Mouse (Mus musculus) thymus, postnatal 25 days (tissue): ENCODE results near the gene Nrp1.

ENCODE experiments used
- DNase-seq: peaks from one replicate; pipeline ENCODE4 v3.0.0; 2022

Gene Nrp1

DNA sequence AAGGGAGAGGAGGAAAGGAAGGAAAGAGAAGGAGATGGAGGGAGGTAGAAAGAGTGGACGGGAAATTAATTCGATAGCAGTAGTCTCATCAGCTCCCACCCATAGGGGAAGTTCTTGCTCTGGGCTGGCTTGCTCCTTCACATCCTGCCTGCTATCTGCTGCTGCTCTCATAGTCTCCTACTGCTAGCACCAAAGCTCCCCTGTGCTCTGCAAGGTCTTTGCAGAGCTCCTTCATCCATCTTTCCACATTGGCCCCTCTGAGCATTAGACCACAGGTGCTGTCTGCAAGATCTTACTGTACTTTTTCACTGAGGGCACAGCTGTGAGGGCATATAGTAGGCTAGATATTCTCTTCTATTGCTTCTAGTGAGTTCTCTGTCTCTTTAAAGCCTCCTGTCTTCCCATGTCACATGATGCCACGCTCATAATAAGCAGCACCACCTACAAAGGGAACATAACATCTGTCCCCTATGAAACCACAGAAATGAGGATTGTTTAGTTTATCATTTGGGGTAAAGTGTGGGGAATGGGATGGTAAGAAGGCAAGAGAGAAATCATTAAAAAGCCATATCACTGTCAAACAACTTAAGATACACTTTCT, 158.5 kb downstream of the Nrp1 start:
- DNase-seq = peak; percentile 22

DNA sequence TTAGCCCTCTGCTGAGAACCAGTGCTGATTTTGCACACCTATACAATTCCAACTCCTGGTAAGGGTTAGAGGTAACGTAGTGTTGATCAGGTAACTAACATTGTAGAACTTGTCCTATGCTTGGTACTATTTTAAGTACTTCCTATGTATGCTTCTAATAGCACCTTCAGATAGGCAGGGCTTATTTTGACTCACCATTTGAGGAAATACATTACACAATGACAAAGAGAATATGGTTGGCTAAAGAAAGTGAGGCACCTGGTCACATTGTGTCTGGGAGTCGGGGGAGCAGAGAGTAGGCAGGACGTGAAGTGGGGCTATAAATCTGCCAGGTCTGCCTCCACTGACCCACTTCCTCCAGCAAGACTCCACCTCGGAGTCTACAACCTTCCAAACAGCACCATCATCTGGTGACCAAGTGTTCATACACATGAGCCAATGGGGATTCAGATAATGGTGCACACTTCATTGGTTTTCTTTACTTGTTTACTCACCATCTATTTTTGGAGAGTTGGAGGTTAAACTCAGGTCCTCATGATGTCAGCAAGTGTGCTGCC, 159.2 kb downstream of the Nrp1 start:
- no peak for DNase-seq

DNA sequence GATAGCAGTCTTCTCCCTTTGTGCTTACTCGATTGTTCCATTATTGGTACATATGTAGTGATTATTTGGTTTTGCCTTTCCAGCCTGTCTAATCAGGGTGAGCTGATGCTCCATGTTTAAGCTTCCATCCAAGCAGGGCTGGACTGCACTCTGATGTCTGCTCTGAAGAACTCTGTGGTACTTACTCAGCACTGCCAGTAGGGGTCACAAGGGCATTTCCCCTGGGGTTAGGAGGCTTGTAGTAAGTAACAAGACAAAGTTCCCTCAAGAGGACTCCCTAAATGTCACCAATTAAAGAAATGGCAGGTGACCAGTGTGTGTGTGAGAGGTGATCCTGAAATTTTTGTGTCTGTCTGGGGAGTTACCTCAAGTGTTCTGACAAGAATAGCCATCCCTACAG, 161.0 kb downstream of the Nrp1 start:
- peak; percentile 54 for DNase-seq

DNA sequence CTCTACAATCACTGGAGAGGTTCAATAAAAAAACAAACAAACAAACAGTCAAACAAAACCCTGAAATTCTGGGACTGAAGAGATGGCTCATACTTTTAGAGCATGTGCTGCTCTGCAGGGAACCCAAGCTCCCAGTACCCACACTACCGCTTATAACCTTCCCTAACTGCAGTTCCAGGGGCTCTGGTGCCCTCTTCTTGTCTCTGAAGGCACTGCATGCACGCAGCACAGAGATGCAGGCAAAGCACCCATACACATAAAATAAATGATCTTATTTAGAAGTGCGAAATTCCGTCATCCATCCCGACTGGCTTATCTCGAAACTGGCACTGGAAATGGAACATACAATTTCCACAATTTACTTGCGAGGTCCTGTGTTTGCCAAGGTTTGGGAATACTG, 165.4 kb downstream of the Nrp1 start:
- peak; percentile 54 for DNase-seq

DNA sequence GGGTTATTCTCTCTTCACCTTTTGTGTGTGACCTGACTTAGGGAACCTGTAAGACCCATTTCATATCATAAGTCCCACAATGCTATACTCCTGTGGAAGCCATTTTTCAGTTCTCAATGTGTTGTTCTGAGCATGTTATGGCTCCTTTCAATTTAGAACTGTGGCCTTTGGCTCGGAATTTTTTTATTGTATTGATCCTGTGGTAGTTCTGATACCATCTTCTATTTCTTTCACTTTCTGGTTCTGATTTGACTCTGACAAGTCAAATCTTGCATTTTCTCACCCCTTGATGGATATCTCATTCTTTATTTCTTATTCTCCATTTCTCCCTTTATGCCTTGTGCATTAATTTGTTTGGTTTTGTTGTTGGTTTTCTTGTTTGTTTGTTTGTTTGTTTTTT, 167.5 kb downstream of the Nrp1 start:
- no peak for DNase-seq

DNA sequence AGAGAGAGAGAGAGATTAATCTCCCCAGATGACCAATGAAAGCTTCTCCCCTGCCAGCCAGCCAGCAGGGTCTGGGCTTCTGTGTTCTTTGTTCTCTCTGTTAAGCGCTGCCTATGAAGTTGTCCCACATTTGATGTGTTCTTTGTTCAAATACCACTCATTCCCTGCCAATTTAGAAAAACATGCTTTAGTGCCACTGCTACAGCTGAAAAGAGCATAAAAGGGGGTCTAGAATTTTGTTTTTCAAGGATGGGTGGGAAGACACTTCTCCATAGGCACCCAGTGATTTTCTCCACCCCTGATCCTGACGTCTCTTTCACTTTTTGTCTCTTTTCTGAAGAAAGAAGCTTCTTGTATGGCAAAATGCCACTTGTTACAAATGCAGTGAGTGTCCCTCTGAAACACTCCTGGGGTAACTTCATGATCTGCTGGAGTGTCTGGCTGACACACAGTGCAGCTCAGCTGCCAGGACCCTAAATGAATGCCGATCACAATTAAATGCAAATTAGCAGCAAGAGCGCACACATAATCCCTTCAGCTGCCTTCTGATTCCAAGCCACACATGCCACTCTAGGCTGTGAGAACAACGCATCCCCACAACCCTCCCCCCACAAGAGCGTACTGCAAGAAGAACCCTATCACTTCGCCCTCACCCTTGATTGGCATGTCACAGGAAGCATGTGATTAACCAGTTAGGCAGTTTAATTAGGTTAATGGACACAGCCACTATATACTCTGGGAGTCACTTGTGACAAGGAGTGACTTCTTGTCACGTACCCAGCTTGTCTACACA, 170.4 kb downstream of the Nrp1 start:
- DNase-seq = no peak

DNA sequence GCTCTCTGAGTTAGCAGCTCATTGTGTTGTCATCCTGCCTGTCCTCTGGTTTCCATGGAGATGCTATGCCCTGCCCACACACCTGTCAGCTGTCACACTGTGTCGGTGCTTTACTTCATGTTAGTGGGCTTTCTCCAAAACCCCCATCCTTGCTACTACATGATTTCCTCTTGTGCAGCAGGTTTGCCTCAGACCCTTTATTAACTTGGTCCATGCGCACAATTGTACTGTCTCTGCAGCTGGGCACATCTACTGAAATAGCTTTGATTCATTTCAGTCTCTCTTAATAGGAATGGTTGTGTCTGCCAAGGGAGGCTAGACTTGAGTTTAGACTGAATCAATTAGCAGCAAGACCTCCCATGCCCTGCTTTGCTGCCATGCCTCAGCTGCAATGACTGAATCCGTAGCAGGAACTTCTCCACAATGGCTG, 176.1 kb downstream of the Nrp1 start:
- DNase-seq = peak; percentile 46

DNA sequence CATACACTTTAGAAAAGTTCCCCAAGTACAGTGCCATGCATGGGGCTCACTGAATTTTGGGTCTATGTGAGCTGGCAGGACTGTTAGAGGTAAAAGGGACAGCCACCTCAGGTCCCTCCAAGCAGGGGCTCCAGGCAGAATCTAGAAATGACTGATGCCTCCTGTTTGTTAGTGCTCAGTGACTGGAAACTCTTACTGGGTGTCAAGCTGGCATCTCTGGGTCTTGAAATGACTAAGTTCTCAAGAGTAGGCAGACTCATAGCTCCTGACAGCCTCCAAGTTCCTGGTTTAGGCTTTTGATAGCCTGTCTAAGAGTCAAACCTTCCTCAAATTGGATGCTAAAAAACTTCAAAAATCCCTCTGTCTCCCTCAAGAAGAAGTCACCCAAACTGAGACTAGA, 177.3 kb downstream of the Nrp1 start:
- DNase-seq = no peak

DNA sequence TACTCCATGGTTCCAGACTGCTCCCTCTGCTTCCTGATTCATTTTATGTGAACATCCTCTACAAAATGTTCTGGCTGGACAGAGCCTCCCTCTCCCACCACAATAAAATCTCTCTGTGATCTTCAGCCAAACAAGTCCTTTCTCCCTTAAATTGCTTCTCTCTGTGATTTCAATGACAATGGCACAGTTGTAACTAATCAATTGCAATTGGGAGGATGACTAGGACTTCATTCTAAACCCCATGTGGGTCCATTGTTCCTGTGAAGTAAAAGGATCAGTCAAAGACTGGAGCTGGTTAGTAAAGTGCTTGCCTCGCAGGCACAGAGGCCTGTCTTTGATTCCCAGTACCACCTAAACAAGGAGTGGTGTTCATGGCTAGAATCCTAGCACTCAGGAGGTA, 180.0 kb downstream of the Nrp1 start:
- DNase-seq = no peak

DNA sequence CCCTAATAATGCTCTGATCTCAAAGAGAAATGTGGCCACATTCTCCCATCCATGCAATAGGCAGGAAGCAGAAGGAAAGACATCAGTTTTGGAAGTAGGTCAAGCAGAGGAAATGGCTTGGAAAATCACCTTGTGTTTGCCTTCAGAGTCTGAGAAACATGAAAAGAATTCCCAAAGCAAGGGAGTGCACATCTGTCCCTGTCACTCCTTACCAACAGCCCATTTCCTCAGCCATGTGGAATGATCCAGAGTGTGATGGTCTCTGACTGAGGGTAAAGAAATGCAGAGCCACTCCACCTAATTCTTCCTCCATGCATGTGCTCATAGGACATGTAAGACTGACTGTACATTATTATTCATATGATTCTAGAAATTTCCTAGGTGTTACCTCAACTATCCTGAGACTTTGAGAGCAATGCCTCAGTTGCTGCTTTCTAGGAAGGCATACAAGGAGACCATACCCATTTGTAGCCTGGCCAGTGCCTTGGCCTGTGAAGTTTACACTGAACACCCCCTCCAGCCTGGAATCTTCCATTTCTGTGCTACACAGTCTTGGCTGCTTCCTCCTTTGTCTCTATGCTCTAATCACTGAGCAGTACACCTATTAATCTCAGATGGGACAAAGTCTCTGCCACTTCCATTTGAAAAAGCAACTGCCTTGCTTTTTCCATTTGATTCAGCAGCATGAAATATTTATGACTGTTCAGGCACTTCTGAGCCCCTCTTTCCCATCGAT, 183.1 kb downstream of the Nrp1 start:
- no peak for DNase-seq

DNA sequence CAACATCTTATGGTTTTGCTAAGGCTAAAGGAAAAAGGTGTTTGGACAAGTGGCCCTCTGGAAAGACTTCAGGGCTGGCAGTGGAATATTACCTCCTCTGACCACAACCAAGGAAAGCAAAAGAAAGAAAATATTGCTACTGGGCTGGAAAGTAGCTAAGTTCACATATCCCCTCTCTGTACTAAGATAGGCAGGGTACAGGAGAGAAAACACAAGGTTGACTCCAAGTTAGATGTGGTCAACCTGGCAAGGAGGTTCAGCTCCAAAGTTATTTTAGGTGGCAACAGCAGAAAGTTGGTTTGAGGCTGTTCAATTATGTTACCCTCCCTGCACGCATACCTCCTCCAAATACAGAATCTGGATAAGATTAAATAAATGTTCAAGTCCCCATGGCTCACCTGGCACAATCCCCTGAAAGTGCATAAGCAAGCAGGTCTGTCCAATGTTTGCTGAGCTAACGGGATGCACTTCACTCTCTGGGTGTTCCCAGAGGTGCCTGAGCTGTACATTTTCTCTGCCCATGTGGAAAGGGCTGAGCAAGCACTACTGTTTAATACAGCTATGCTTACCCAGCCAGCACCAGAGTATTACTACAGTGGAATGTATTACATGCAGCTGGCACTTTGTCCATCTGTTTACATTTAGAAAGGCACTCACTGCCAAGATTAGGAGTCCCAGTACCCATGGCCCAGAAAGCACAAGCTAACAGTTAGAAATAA, 185.9 kb downstream of the Nrp1 start:
- DNase-seq = no peak

DNA sequence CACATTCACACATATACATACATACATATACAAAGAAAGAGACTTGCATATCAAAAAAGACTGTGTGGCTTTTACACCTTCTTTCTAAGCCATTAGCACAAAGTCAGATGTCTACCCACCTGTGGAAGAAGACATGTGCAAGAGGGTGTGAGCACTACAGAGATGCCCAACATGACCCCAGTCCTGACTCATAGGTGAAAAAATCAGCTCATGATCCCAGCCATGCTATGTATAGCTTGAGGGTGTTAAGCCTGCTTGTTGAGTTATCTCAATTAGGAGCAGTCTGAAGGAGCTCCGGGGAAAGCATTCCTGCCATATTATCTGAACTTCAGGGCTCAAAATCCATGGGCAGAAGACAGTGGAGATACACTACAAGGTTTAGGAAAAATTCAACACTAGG, 187.9 kb downstream of the Nrp1 start:
- no peak for DNase-seq

DNA sequence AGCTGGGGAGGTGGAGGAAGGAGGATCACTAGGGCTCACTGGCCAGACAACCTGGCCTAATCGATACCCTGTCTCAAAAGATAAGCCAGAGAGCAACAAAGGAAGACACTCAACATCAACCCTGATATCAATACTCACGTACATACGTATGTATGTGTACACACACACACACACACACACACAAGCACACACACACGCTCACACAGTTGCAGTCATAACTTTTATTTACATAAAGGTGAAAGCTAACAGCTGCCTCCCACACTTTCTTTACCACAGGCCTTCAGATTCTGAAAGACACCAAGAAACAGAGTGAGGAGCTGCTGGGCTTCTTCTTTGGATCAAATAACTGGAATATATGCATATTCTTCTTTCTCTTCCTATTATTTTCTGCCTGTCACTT, 189.0 kb downstream of the Nrp1 start:
- DNase-seq = no peak

DNA sequence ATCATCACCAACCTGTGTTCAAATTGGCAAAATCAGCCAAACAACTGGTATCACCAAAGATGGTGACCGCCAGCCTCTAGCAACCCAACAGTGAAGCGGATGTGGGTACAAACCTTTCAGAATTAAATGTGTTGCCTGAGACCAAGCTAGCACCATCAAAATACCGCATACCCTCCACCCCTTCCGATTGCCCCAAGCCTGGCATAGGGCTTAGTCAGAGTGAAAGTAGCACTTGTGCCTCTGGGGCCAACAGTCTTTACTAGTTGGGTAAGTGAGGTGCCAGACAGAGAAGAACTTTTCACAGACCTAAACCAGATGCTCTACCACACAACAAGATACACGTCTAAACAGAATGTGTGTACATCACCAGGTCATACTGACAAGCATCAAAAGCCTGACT, 191.3 kb downstream of the Nrp1 start:
- DNase-seq = no peak

DNA sequence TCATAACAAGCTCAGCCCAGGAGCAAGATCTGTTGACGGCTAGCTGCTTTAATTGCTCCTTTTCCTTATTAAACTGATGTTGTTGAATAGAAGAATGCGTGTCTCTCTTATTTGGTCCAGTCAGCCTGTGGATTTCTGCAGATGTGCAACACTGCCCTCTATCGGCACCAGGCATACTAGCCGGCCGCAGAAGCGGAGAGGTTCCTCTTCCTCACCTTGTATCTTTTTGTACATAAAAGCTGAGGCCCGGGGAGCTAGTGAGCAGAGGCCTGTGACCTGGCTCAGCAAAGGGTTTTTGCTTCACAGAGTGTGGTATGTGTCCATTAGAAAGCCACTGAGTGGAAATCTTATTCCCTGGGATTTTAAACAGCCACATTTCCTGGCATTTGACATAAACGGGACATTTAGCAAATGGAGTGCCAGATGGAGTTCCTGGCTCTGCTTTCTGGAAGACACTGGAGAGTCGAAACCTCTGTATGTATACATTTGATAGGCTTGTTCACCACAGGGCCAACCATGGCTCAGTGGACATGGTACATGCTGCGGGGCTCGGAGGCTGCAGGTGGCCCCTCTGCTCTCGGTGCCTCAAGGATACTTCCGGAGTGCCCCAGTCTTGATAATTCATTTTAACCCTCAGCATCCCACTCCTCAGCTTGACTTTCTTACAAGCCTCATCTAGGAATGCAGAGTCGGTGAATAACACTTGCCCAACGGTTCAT, 193.2 kb downstream of the Nrp1 start:
- DNase-seq = peak; percentile 77
